20 mouse cellular contexts compared by ENCODE assay signal in the genomic region with DNA sequence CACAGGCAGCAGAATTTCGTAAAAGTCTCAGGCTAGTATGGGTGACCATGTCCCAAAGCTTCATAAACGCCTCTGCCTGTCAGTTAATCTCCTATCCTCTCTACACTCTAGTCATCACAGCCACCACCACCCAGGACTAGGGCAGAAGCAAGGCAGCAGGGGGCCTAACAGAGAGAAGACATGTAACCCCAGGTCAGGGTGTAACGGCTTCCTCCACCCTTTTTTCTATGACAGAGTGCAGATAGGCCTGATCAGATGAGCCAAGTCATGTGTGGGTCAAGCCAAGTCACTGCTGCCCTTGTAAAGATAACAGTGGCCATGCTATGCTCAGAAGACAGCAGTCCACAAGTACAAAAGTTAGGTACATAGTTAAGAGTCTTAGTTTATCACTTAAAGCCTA.
"Had no signal": no experiment of that assay in that cellular context is flagged by ENCODE, and none has a peak within 500 bp of the region (broad histone marks: within the 10 kb centered on the region; RNA-seq: fewer than 3 reads in every experiment).

No protein-coding gene starts in this region.

- H3K27me3 ChIP-seq: intestine, embryonic 15.5 days; kidney, embryonic 15.5 days; limb, embryonic 12.5 days; limb, embryonic 15.5 days; midbrain, embryonic 13.5 days had no signal

- H3K9me3 ChIP-seq: intestine, embryonic 15.5 days; kidney, embryonic 15.5 days; limb, embryonic 12.5 days; limb, embryonic 15.5 days; midbrain, embryonic 10.5 days; midbrain, embryonic 13.5 days had no signal

- H3K9ac ChIP-seq: intestine, embryonic 15.5 days; kidney, embryonic 15.5 days; limb, embryonic 12.5 days; limb, embryonic 15.5 days; midbrain, embryonic 13.5 days had no signal

- H3K4me2 ChIP-seq: intestine, embryonic 15.5 days; kidney, embryonic 15.5 days; limb, embryonic 12.5 days; limb, embryonic 15.5 days; midbrain, embryonic 13.5 days had no signal

- DNase-seq: kidney, adult 11 months; kidney, adult 8-10 months; kidney, postnatal 10 days; kidney, postnatal 36 days; layer of hippocampus, postnatal 36 days; lung, adult 2 months; lung, postnatal 14 days; lung, postnatal 4 days; right cerebral cortex, postnatal 25 days; thymus, adult 2 months; thymus, postnatal 14 days; thymus, postnatal 4 days had no signal

- H3K4me1 ChIP-seq: limb, embryonic 12.5 days; limb, embryonic 15.5 days; midbrain, embryonic 10.5 days; midbrain, embryonic 13.5 days had no signal

- H3K4me3 ChIP-seq: intestine, embryonic 15.5 days; kidney, embryonic 15.5 days; left cerebral cortex, adult 2 months; limb, embryonic 12.5 days; limb, embryonic 15.5 days; midbrain, embryonic 10.5 days; midbrain, embryonic 13.5 days had no signal

- ATAC-seq: intestine, embryonic 15.5 days; midbrain, embryonic 13.5 days had no signal

- H3K36me3 ChIP-seq: intestine, embryonic 15.5 days; kidney, embryonic 15.5 days; limb, embryonic 12.5 days; limb, embryonic 15.5 days; midbrain, embryonic 10.5 days; midbrain, embryonic 13.5 days had no signal

- H3K27ac ChIP-seq: intestine, embryonic 15.5 days; kidney, embryonic 15.5 days; left cerebral cortex, adult 2 months; limb, embryonic 12.5 days; limb, embryonic 15.5 days; midbrain, embryonic 10.5 days; midbrain, embryonic 13.5 days; stomach, postnatal 0 days had no signal
